Mouse (Mus musculus) liver, adult 2 months (tissue): ENCODE measurements around the gene Bach2.

Source experiments
- CTCF ChIP-seq: fragments of 200-500 bp; IDR thresholded peaks from 2 replicates; pipeline ENCODE4 v1.5.1; 2011; ENCODE audit warnings: low read depth, low read length, control low read depth
- POLR2A ChIP-seq: fragments of 200-500 bp; IDR thresholded peaks from 2 replicates; pipeline ENCODE4 v1.6.1; 2011; ENCODE audit warnings: low read length, control low read depth; ENCODE audit not compliant: insufficient read depth; ENCODE audit errors: extremely low read depth

DNA sequence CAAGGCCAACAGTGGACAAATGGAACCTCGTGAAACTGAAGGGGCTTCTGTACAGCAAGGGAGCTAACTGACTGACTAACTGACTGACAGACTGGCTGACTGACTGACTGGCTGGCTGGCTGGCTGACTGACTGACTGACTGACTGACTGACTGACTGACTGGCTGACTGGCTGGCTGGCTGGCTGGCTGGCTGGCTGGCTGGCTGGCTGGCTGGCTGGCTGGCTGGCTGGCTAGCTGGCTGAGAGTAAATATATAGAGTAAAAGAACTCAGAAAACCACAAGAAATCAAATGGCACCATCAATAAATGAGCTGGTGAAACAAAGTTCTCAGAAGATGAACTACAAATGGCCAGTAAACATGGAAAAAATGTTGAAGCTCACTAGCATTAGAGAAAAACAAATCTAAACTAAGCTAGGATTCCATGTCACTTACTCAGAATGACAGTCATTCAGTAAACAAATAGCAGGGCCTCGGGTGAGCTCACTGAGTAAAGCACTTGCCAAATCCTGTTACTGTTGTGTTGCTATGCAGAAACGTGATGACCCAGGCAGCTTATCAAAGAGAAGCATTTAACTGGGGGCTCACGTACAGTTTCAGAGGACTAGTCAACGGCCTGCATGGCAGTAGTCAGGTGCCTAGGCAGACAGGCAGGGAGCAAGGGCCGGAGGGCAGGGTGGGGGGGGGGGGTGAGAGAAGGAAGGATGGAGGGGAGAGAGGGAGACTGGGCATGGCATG lies 280.4 kb downstream of the Bach2 start:
- no peak for TF ChIP-seq CTCF
- TF ChIP-seq POLR2A: no peak
